Mouse (Mus musculus) testis, adult 2 months (tissue): ENCODE data around the gene Ndufb3.

Experiments used
- CTCF ChIP-seq: fragments of 200-500 bp; IDR thresholded peaks from 2 replicates; pipeline ENCODE4 v1.5.1; 2012; ENCODE audit warnings: low read depth, mild to moderate bottlenecking, inconsistent platforms, low read length, moderate library complexity; ENCODE audit not compliant: control insufficient read depth, insufficient read depth, insufficient replicate concordance
- POLR2A ChIP-seq: fragments of 200-500 bp; IDR thresholded peaks from 2 replicates; pipeline ENCODE4 v1.6.1; 2012; ENCODE audit warnings: low read depth, mild to moderate bottlenecking, inconsistent platforms, low read length, moderate library complexity; ENCODE audit not compliant: control insufficient read depth

GRCm38 (mm10) chr1:58564981-58565380 lies 21.2 kb upstream of the Ndufb3 start:
- TF ChIP-seq POLR2A (no peak), CTCF (no peak)
